Mouse (Mus musculus) gastrocnemius, postnatal 14 days (tissue): Measurements from ENCODE around the gene Ache. TPM values are rescaled to one million over a fixed set of nuclear protein-coding genes. Genes with fewer than 3 reads are reported as not detected.
"Not testable (repeated sequence)": the region's sequence is repeated elsewhere in the genome, so short reads cannot be mapped to it uniquely, and the experiment has no call there.

ENCODE experiments used
- DNase-seq: peaks from one replicate; pipeline ENCODE4 v3.0.0; 2021; ENCODE audit warnings: mixed read lengths
- intact Hi-C: fragments of 180-260 bp; cut with DNase I; formaldehyde crosslinking; loops from one replicate; pipeline ENCODE4 v1.15.1; 2025; ENCODE audit warnings: low total_unique reads
- long read RNA-seq, 2 experiments: library from polyadenylated mRNA; stranded (forward); transcript quantifications; one replicate each; pipeline ENCODE4 v2.0.0; 2021
- total RNA-seq, 2 experiments: library from RNA; stranded (reverse); gene quantifications; 2 replicates each; pipeline ENCODE4 v1.2.3; 2021

Gene Ache
- total RNA-seq, result 10 to 100 TPM; 48.8 to 59.8 TPM
- long read RNA-seq, experiment 1, transcript Ache-202 (5 exons, 2,176 nt), result minor isoform, 25 of 88 reads
- long read RNA-seq, experiment 1, transcript Ache-201 (5 exons, 2,186 nt), result major isoform, 35 of 88 reads
- long read RNA-seq, experiment 1, partial matches to known transcripts, result 17 of 88 reads
- long read RNA-seq, experiment 1, other reads (novel, unspliced or antisense), result 11 of 88 reads
- long read RNA-seq, experiment 2, transcript Ache-202 (5 exons, 2,176 nt), result minor isoform, 29 of 112 reads
- long read RNA-seq, experiment 2, transcript Ache-201 (5 exons, 2,186 nt), result major isoform, 42 of 112 reads
- long read RNA-seq, experiment 2, partial matches to known transcripts, result 26 of 112 reads
- long read RNA-seq, experiment 2, other reads (novel, unspliced or antisense), result 15 of 112 reads

DNA sequence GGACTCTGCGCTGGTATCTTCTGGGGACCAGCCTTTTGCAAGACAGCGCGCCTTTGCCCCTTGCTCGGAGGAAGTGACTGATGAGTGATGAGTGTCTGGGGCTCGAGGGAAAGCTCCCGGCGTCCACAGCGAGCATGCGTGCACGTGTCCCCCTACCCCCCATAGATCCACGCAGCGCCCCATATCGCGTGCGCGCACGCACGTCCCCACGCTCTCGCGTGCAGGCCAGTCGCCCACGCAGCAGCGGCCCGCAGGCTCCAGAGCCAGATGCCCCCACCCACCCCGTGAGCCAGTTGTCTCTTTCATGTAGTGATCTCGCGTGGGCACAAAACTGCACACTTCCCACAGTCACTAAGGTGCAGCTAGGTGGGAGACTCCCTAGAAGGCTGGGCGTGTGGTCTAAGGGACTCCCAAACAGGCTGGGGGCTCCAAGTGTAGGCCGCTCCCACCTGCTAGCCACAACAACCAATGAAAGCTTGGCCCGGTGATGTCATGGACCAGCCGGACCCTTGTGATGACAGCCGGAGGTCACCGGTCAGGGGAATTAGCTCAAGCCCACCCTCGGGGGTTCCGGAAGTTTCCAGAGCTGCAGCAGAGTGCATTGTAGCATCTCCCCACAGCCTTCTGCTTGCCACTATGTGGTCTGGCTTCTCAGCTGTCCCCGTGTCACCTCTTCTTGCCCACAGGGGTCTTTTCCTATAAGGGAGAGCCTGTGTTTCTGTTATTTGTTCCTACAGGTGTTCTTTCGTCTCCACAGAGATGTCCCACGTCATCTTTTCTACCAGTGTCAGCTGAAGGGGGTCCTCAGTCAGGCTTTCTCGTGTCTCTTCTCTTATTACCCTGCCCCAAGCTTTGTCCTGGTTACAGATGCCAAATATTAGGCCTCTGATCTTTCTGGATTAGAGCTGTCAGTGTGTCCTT, at the start of gene Ache:
TSS of gene Ache (plus strand) at position 488 of the 921 bp plus-strand sequence.
- intact Hi-C loops, result no loop called here

DNA sequence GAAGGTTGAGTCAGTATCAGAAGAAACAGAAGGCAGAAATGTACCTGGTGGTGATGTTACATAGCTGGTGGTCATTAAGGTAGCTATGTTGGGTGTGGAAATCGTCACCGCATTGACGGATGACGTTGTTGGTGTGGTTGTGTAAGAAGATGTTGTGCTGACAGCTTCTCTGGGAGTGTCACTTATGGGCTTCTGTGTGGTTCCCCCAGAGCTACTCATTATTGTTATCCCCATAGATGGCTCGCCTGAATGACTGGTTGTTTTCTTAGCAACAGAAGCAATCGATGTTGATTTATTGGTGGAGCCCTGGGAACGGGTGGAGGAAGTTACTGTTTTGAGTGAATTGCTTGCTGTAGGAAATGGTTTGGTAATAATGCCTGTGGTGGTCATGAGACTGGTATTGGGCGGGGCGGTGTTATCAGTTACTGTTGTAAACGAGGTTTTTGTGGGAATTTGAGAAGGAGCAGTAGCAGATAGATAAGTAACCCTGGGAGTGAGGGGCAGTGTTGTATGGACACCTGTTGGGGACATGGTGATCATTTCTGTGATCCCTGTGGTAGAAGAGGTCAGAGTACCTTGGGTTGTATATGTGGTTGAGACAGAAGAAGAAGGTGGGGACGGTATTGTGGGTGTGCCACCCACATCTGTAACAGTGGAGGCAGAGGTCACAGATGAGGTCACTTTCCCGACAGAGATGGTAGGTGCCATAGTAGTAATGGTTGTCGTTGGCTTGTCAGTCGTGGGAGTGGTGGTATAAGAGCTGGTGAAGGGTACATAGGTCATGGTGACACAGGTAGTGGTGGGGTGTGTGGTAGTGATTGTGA, 23.2 kb upstream of the Ache start:
- intact Hi-C loops, result no loop called here
- DNase-seq, result no peak

More for the DNA sequence above, at the start of gene Ache:
- DNase-seq, result no peak

DNA sequence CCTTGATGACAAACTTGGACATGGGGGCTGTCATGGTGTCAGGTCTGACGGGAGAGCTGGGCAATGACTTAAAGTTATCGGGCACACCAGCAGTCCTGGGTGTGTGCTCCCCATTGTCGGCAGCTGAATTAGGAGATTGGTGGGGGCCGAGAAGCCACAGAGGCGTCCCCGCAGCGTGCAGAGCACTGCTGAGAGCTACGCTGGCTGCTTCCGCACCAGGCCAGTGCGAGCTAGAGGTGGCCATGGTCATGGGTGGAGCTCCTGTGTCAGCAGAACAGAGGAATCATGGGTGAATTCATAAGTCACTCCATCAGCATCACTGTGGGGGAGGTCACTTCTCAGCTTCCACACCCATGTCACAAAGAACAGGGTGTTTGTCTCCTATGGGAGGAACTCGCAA, 22.5 kb upstream of the Ache start:
- DNase-seq, result no peak
- intact Hi-C loops, result no loop called here

DNA sequence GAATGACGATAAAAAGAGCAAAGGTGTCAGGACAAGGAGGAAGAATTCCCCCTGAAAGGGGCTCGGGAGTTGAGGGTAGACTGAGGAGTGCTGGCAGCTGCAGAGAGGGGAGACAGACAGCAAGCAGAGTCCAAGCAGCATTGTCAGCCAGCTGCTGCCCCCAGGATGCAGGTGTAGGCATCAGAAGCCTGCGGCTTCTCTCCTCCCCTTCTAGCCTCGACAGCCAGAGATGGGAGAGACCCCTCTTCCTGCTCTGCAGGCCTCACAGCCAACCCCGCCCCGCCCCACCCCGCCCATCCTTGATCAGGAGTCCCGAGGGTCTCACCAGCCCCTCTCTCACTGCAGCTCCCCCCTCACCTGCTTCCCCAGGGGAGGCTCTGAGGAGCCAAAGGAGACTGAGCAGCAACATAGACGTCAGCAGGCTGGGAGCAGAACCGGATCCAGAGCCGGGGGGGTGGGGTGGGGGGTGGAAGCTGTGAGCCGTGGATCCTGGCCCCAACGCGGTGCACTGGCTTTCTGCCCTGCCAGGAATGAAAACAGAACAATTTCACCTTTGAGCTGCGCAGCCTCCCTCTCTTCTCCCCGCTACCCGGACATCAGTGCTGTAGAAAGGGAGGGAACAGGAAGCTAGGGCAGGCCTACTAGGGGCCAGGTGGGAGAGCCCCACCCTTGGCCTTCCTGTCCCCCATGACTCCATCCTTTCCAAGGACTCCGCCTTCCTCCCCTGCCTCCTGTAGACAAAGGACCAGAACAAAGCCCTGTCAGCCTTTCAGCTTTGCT, 19.0 kb upstream of the Ache start:
- DNase-seq, result no peak
- intact Hi-C loops, result no loop called here

DNA sequence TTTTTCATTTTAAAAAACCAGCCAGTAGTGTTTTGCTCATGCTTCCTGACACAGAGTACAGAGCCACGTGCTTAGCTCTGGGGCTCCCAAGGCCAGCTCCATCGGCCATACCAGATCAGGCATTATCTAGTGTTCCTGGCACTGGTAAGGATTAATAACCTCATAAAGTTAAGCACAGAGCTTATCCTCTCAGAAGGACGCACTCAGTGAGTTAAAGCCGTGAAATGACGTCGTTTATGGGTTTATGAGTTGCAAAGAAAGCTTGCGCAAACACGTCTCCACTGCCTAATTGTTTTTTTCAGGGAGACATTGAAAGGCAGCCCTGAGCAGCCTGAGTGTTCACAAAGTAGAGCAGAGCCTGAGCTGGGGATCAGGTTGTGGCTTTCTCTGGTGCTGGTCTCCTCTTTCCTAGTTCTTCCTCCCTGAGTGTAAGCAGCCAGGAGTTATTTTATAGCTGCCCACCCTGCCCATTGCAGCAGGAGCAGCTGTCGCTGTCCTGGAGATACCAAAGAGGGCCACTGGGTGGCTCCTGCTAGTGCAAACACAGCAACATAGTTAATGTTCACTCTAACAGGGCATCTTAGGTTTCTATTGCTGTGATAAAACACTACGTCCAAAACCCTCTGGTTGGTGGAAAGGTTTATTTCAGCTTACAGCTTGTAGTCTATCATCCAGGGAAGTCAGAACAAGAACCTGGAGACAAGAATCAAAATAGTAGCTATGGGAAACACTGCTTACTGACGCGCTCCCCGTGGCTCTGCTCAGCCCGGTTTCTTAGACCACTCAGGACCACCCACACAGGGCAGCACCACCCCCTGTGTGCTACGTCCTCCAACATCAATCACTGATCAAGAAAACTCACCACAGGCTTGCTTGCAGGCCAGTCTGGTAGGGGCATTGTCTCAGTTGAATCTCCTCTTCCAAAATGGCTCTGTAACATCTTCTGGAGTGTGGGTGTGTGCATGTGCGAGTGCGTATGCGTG, 9.7 kb upstream of the Ache start:
- DNase-seq, result no peak
- intact Hi-C loops, result no loop called here

DNA sequence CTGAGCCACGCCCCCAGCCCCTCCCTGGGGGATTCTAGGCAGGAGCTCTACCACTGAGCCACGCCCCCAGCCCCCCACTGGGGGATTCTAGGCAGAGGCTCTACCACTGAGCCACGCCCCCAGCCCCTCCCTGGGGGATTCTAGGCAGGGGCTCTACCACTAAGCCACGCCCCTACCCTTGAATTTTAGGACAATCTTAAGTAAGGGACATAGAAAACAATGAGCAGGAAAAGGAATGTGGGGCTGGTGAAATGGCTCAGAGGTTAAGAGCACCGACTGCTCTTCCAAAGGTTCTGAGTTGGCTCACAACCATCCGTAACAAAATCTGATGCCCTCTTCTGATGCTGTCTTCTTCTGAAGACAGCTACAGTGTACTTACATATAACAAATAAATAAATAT, 2.9 kb upstream of the Ache start:
- intact Hi-C loops, DNase-seq: not testable (repeated sequence)

DNA sequence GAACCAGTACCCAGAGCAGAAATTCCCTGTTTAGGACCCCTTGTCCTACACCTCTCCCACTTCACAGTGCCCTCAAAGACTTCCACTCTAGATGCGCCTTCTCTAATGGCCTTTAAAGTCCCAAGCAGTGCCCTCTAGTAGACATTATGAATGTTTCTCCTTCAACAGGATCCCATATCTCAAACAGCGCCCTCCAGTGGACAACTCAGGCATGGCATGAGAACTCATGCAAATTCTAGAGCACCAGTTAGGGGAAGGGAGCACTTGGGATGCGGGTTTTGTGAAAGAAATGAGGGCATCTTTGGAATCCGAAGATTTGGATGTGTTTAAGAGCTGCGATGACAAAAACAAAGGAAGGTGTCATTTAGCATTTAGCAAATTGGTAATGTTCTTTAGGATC, 2.3 kb upstream of the Ache start:
- intact Hi-C loops, result no loop called here
- no peak for DNase-seq

DNA sequence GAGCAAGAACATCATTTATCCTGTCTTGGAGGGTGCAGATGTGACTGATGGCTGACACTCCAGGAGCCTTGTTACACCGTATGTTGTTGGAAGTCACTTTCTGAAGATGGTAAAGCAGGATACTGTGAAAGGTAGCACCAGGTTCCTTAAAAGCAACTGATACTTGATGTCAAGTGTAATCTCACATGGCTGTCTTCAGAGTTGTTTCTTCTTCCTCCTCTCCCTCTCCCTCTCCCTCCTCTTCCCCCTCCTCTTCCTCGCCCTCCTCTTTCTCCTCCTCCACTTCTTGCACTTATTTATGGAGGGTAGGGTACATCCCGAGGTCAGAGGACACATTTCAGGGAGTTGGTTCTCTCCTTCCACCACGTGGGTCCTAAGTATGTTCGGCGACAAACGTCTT, 1.3 kb upstream of the Ache start:
- intact Hi-C loops, result no loop called here
- no peak for DNase-seq

DNA sequence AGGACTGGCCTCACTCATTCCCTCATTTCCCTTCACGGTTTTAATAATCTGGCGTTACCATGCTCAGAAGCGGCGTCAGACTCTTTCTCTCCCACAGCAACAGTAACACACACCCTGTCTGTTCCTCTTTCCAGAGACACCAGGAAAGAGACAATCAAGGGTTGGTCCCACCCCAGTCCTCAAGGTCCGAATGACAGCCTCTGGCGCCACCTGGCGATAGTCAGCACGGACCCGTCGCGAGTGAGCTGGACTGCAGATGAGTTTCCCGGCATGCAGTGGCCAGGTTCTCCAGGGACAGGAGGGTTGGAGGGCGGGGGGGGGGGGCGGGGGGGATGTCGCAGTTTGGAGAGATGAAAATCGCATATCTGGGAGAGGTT, 676 bp upstream of the Ache start:
- intact Hi-C loops, result no loop called here
- DNase-seq, result peak; percentile 92

DNA sequence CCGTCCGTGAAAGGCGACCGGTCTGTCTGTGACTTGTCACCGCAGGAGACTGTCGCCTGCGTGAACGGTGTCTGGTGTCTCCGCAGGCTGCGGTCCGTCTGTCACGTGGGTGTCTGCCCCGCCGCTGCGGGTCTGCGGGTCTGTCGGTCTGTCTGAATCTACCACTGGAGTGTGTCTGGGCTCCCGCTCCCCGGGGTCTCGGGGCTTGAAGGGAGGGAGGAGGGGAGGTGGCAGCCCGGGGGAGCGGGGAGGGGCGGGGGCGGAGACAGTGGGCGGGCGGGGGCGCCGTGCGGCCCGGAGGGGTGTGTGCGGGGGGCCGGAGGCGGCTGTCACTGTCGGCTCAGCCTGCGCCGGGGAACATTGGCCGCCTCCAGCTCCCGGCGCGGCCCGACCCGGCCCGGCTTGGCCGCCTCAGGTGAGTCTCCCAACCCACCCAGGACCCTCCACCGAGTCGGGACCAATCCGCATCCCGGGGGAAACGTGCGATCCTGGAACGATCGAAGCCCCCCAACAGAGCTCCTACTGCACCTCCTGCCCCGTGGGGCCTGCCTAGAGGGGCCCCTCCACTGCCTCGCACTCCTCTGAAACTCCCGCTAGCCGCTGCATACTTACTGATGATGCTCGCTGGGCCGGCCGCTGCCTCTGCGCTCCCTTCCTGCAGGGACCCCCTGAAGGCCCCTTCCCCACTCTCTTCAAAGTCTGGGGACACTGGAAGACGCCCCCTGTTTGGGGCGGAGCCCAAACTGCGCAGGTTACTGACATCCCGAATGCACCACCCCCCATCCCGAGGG, 829 bp downstream of the Ache start:
- intact Hi-C loops, result loop anchor here (2.0 kb wide), 1 partner anchor 157 kb away; no protein-coding TSS in a partner anchor
- no peak for DNase-seq

DNA sequence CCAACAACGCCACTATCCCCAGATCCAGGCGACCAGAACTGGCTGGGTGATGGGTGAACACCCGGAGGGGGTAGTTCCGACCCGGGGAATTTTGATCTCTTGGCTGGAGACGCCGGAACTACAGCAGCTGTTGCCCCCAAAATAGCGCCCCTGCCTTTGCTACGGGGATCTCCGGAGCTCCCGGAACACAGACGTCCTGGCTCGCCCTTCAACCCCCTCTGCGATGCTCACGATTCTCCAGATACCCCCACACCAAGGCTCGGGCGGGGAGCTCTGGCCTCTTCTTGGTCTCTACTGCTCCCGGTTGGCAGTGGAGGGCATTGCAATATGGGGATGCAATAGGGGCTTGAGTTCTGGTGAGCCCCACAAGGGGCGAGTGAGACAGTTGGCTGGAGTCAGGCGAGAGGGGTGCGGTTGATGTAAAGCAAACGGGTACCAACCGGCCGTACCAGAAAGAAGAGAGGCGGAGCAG, 1.7 kb downstream of the Ache start:
- intact Hi-C loops, result loop anchor here (2.0 kb wide), 1 partner anchor 158 kb away; no protein-coding TSS in a partner anchor
- peak; percentile 68 for DNase-seq

DNA sequence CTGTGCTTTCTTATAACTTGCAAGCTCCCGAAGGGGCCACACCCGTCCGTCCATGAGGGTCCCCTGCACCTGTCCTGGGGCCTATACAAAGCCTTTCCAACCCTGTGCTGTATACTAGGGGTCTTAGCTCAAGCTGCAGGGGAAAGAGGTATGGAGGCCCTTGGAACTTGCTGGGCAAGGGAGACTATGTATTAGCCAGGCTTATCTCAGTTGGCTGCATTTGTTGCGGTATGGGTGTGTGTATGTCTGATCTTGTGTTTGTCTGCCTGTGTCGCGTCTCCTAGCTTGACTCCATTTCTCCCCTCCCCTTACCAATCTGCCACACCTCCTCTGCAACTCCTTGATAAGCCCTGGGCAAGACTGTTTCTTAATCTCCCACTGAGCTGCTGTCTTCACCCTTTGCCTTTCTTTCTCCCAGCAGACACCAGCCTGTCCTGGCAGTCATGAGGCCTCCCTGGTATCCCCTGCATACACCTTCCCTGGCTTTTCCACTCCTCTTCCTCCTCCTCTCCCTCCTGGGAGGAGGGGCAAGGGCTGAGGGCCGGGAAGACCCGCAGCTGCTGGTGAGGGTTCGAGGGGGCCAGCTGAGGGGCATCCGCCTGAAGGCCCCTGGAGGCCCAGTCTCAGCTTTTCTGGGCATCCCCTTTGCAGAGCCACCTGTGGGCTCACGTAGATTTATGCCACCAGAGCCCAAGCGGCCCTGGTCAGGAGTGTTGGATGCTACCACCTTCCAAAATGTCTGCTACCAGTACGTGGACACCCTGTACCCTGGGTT, 2.5 kb downstream of the Ache start:
- intact Hi-C loops, result loop anchor here (2.0 kb wide), 1 partner anchor 159 kb away; no protein-coding TSS in a partner anchor
- no peak for DNase-seq

DNA sequence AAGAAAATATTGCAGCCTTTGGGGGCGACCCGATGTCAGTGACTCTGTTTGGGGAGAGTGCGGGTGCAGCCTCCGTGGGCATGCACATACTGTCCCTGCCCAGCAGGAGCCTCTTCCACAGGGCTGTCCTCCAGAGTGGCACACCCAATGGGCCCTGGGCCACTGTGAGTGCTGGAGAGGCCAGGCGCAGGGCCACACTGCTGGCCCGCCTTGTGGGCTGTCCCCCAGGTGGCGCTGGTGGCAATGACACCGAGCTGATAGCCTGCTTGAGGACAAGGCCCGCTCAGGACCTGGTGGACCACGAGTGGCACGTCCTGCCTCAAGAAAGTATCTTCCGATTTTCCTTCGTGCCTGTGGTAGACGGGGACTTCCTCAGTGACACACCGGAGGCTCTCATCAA, 3.4 kb downstream of the Ache start:
- peak; percentile 81 for DNase-seq
- intact Hi-C loops, result no loop called here

DNA sequence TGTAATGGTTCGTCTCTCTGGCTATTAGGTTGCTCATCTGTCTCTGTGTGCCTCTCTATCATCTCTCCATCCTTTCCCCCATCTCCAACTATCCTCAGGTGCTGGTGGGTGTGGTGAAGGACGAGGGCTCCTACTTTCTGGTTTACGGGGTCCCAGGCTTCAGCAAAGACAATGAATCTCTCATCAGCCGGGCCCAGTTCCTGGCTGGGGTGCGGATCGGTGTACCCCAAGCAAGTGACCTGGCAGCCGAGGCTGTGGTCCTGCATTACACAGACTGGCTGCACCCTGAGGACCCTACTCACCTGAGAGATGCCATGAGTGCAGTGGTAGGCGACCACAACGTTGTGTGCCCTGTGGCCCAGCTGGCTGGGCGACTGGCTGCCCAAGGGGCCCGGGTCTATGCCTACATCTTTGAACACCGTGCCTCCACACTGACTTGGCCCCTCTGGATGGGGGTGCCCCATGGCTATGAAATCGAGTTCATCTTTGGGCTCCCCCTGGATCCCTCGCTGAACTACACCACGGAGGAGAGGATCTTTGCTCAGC, 4.1 kb downstream of the Ache start:
- intact Hi-C loops, result no loop called here
- no peak for DNase-seq

DNA sequence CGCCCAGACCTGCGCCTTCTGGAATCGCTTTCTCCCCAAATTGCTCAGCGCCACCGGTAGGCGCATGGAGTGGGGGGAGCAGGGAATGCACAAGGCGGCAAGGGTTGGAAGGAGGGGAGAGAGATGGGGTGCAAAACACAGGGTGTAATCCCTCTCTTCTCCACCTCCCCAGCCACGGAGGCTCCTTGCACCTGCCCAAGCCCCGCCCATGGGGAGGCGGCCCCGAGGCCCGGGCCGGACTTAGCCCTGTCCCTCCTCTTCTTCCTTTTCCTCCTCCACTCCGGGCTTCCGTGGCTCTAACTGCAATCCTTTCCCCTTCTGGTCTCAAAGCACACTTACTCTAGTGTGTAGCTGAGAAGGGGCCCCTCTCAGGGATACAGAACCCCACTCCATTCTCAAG, 6.0 kb downstream of the Ache start:
- intact Hi-C loops, result no loop called here
- peak; percentile 77 for DNase-seq
